Mouse (Mus musculus) right cerebral cortex, postnatal 10 days (tissue): ENCODE results near the gene Chd2.
A peak's percentile ranks its signal among the peaks of the same experiment; 100 is the strongest.

Experiments used
- DNase-seq, 2 experiments: peaks; one replicate each; pipeline ENCODE4 v3.0.0; 2021; ENCODE audit warnings: low spot score in 2 of 2

The Chd2 gene

GRCm38 (mm10) chr7:73541412-73542130 is at the start of gene Chd2:
TSS of gene Chd2 (minus strand) at chr7:73541830.
- peak; percentile 63 to 74 for DNase-seq

DNA sequence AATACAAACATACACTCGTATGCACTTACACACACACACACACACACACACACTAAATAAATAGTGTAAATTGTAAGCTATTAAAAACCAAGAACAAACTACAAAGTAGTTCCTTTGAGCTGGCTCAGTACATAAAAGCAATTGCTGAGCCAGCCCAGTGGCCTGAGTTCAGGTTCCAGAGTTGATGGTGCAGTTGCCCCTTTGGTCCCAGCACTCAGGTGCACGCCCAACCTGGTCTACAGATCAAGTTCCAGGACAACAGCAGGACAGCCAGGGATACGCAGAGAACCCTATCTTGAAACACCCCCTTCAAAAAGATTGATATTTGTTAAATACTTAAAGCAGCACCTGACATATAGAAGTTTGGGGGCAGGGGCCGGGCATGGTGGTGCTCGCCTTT is 49.1 kb upstream of the Chd2 start:
- DNase-seq: no peak

DNA sequence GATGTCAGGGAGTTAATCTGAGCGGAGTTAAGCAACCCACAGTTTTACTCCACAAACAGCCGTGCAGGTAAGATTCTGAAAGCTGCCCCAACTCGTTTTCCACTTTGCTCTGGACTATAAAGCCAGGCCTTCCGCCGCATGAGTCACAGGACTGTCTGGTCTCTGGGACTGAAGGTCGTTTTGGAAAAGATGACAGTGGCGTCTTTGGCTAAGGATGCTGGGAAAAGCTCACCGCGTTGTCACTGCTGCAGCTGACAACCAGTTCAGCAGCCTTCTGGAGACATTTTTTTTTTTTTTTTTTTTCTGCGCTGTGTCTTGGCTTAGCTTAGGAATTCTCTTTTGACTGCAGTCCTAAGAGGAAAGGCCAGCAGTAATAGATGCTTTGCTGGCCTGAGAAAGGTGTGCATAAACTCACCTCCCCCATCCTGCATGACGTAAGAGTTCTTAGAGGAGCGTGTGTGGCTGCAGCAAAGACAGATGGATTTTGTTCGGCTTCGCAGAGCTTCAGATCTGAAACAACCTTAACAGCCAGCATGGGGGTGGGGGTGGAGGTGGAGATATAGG is 47.7 kb upstream of the Chd2 start:
- peak in 1 of 2 experiments; percentile 45 for DNase-seq

GRCm38 (mm10) chr7:73588351-73588906 is 46.8 kb upstream of the Chd2 start:
- DNase-seq: peak; percentile 58 to 67

DNA sequence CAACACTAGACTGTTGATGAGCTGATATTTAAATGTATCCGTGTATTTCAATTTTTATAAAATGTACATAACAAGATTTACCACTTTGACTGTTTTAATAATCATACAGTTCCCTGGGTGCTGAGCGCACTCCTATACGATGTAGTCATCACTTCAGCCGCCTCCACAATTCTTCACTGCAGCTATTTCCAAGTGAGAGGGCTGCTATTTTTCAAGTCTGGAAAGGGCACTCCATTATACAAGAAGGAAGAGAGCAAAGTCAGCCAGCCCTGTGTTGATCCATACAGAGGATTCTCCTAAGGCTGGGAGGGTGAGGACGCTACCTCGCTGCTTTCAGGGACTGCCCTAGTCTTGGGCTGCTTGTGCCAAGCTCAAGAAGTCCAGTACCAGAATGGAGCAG is 45.1 kb upstream of the Chd2 start:
- DNase-seq: peak; percentile 63 to 76

DNA sequence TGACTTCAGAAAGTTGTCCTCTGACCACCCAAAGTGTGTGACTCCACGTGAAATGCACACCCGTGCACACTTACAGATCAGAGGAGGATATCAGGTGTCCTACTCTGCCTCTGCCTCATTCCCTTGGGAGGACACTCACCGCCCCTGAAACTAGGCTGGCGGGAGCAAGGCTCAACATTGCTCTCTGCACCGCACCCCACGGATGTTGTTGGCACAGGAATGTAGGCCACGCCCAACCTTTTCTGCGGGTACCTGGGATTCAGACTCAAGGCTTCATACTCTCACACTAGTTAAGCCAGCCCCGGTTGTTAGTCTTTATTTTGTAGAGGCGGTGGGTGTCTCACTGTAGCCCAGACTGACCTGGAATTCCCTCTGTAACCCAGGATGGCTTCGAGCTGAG is 44.6 kb upstream of the Chd2 start:
- no peak for DNase-seq

GRCm38 (mm10) chr7:73585114-73586032 is 43.7 kb upstream of the Chd2 start:
- DNase-seq: no peak

DNA sequence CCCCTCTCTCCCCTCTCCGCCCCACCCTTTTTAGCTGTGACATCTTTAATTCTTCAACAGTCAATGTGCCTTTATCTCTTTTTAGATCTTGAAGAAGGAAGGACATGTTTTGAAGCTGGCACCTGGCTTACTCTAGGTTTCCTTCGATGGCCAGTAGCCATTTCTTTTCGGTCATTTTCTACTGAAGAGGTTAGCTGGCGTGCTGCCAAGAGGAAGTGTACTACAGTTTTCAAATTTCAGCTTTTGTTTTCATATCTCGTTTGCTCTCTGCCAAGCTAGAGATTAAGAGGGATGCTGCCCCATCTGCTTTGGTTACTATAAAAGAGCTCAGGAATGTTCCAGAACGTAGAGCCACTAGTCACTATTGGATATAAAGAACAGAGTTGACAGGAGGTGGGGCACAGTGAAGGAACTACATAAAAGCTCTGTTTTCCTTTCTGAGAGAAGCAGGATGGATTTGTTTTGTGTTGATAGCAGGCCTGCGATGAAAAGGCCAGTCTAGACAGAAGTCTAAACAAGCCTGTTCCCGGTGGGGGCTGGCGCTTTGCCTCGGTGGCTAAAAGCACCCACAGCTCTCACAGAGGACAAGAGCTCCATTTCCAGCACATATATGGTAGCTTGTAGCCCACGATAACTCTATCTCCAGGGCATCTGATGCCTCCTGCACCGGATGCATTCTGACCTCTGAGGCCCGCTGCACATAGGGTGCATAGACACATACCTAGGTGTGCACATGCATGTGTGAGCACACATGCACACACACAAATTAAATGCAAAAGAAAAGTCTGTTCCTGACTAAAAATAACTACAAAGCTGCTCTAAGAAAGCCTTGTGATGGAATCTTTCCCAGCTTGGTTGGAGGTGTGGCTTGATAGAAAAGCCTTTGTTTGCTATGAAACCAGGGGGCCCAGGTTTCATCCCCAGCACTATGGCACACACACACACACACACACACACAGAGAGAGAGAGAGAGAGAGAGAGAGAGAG is 42.7 kb upstream of the Chd2 start:
- peak; percentile 64 to 65 for DNase-seq

- no peak for DNase-seq
Measured at GRCm38 (mm10) chr7:73583400-73583799, 41.8 kb upstream of the Chd2 start.

GRCm38 (mm10) chr7:73581836-73582375 is 40.3 kb upstream of the Chd2 start:
- DNase-seq: no peak

DNA sequence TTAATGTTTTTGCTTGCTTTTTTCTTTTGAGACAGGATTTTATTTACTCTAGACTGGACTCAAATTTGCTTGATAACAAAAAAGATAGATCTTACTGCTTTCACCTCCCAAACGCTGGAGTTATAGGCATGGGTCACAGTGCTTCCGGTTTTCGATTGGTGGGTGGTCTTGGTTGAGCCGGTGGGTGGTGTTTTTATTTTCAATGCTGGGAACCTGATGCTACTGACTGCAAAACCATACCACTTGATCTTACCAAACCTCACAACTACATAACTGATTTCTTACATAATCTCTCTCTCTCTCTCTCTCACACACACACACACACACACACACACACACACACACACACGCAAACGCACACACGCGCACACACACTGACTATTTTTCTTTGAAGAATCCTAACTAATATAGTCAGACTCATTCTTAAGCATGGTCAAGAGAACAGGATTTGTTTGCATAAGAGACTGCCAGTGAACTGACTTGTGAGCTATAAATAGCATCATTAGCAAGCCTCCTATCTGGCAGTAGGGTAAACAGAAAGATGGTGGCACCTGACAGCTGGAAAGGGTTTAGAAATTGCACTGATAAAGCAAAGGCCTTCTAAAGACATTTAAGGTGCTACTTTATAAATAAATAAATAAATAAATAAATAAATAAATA is 37.6 kb upstream of the Chd2 start:
- DNase-seq: no peak

DNA sequence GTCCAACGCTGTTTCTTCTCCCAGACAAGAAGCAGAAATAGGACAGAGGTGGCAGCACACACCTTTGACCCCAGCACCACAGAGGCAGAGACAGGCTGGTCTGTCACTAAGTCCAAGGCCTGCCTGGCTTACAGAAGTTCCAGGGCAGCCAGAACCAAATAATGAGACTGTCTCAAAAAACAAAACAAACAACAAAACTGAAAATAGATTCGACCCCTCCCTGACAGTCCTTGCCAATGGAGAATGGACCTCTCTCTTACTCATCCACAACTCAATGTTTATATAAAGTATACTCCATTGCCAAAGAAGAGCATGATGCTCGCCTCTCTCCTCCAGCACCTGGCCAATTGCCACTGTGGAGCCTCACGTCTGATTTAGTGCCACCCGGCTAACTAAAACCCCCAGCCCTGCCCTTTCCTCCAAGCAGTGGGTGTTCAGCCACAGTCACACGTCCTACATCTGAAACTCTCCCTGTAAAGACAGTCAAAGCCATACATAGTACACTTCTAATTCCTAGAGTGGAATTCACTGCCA is 36.3 kb upstream of the Chd2 start:
- no peak for DNase-seq

DNA sequence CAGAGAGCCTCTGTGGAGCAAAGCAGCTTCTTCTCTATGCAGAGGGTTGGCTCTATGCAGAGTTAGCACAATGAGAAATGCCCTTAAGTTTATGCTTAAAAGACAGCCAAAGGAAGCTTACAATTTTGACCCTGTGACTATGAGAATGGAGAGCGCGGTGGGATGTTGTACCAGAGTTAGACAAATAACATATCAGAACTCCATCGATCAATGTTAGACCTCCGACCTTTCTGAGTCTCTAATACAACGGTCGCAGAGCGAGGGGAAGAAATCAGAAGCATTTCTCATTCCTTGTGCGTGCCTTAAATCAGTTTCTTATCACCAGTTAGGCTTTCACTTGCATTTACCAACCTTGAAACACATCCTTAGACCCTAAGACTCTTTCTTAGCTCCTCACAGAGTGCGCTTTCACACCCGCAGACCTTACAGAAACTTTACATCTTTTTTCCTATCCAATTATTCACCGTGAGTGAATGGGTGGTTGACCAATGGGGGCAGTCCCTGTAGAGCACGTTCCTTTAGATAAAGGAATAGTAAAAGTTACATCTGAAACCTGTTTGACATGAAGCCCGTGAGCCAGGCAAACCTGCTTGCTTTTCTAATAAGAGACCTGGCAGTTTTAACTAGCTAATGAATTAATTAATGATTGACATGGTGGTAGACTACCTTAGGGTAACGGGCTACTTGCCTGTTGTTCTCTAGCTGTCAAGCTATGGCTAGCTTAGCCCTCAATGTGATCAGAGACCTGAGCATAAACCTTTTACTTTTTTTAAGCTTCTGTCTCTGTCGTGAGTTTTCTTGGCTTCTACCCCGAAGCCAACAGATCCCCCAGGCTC is 34.7 kb upstream of the Chd2 start:
- DNase-seq: no peak

DNA sequence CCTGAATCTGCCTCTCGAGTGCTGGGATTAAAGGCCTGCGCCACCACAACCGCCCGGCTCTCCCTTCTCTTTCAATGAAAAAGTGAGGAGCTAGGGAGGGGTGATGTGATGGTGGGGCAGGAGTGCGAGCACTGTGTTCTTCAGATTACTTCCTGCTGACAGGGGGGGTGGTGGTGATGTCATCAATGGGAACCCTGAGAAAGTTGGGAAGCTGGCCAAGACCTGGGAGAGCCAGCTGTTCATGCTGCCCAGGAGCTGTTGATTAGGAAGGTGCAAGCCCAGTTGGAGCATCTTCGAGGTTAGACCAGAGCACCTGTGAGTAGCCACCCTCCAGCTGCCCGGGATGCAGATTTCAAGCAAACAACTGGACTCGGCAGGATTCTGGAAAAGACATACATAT is 33.6 kb upstream of the Chd2 start:
- peak in 1 of 2 experiments; percentile 24 for DNase-seq

DNA sequence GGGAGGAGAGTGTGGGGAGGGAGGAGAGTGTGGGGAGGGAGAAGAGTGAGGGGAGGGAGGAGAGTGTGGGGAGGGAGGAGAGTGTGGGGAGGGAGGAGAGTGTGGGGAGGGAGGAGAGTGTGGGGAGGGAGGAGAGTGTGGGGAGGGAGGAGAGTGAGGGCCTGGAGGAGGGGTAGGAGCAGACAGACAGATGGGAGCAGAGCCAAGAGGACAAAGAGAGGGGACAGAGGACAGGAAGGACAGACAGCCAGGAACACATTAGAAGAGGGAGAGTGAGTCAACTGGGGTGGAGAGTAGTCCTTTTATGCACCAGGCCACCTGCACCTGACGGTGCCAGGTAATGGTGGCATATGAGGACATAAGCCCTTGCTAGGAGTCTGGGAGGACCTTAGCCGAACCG is 33.0 kb upstream of the Chd2 start:
- peak in 1 of 2 experiments; percentile 11 for DNase-seq

GRCm38 (mm10) chr7:73572571-73572970 is 30.9 kb upstream of the Chd2 start:
- peak in 1 of 2 experiments; percentile 18 for DNase-seq

DNA sequence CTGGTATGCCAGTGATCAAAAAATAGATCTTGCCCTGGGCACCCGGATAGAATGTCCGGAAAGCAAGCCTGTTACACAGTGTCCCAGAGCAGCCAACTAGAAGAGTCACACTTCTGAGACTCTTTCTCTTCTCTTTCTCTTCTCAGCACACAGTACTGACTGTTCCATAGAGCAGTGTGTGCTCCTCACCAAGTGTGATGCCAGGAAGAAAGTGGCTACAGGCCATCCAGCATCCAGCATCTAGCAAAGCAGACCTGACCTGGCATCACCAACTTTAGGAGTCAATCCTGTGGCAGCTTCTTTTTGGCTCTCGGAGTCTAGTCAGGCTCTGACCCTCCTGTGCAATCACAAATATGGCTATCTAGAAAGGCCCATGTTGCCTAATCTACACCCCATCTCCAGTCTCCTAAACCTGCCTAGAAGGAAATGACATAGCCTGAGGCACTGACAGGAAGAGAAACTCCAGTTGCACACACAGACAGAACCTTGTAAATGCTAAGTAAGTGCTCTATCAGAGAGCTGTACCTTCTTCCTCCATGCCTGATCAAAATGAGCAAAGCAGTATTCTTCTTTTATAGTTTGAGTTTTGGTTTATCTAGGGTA is 27.3 kb upstream of the Chd2 start:
- DNase-seq: peak in 1 of 2 experiments; percentile 20

DNA sequence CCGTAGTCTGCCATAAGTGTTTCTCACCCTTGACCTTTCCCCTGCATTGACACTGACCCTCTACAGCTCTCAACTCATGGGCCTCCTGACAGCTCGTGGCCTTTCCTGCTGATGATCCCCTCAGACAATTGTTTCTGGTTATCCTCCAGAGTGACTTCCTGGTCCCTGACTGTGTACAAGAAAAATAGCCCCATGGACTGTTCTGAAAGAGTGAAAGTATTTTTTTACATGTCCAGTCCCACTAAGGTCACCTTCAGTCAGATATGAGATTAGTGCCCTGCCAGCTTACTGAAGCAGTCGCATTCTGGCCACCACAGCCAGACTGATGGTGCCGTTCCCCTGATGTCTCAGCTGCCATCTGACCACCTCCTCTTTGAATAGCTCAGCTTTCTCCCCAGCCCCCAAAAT is 26.1 kb upstream of the Chd2 start:
- DNase-seq: peak in 1 of 2 experiments; percentile 18
